Mouse (Mus musculus) MEL (cell line): Measurements from ENCODE around the gene Smim4.

Experiments used
- CTCF ChIP-seq, 3 experiments: IDR thresholded peaks in 2 of 3; conservative IDR thresholded peaks in 1 of 3; 2 replicates each; pipeline ENCODE4 v1.5.1; 2011 to 2012; ENCODE audit warnings: low read length in 3 of 3, low read depth in 2 of 3, mild to moderate bottlenecking in 2 of 3, improper control_type of control experiment in 1 of 3, inconsistent platforms in 1 of 3, mixed read lengths in 1 of 3, moderate library complexity in 1 of 3; ENCODE audit not compliant: control insufficient read depth in 1 of 3, insufficient read depth in 1 of 3, poor library complexity in 1 of 3, severe bottlenecking in 1 of 3
- E2F4 ChIP-seq: IDR thresholded peaks from 2 replicates; pipeline ENCODE4 v1.6.1; 2011; ENCODE audit warnings: low read depth, low read length, improper control_type of control experiment, borderline replicate concordance
- EP300 ChIP-seq, 2 experiments: IDR thresholded peaks; 2 replicates each; pipeline ENCODE4 v1.6.1; 2011; ENCODE audit warnings: improper control_type of control experiment in 2 of 2, low read length in 2 of 2, low read depth in 1 of 2, mild to moderate bottlenecking in 1 of 2
- ETS1 ChIP-seq: IDR thresholded peaks from 2 replicates; pipeline ENCODE4 v1.6.1; 2012; ENCODE audit warnings: low read depth, mild to moderate bottlenecking, inconsistent platforms, low read length, improper control_type of control experiment, moderate library complexity
- HCFC1 ChIP-seq: IDR thresholded peaks from 2 replicates; pipeline ENCODE4 v1.6.1; 2012; ENCODE audit warnings: low read depth, mild to moderate bottlenecking, inconsistent platforms, low read length, improper control_type of control experiment, moderate library complexity
- JUND ChIP-seq: IDR thresholded peaks from 2 replicates; pipeline ENCODE4 v1.6.1; 2011; ENCODE audit warnings: low read depth, mild to moderate bottlenecking, improper control_type of control experiment, low read length
- MAX ChIP-seq: IDR thresholded peaks from 2 replicates; pipeline ENCODE4 v1.6.1; 2011; ENCODE audit warnings: low read length, improper control_type of control experiment
- NELFE ChIP-seq: IDR thresholded peaks from 2 replicates; pipeline ENCODE4 v1.6.1; 2011; ENCODE audit warnings: low read depth, low read length, improper control_type of control experiment
- POLR2A ChIP-seq, 2 experiments: IDR thresholded peaks; 2 replicates each; pipeline ENCODE4 v1.6.1; 2011 to 2012; ENCODE audit warnings: low read length in 2 of 2, mild to moderate bottlenecking in 2 of 2, control low read depth in 1 of 2, improper control_type of control experiment in 1 of 2, low read depth in 1 of 2, moderate library complexity in 1 of 2; ENCODE audit not compliant: control insufficient read depth in 1 of 2, insufficient read depth in 1 of 2, poor library complexity in 1 of 2
- POLR2AphosphoS5 ChIP-seq: IDR thresholded peaks from 2 replicates; pipeline ENCODE4 v1.6.1; 2012; ENCODE audit warnings: low read depth, borderline replicate concordance, mild to moderate bottlenecking, inconsistent platforms, low read length, moderate library complexity, mixed read lengths
- SMC3 ChIP-seq: IDR thresholded peaks from 2 replicates; pipeline ENCODE4 v1.6.1; 2011; ENCODE audit warnings: low read depth, low read length, improper control_type of control experiment
- UBTF ChIP-seq: IDR thresholded peaks from 2 replicates; pipeline ENCODE4 v1.6.1; 2012; ENCODE audit warnings: low read depth, mild to moderate bottlenecking, inconsistent platforms, low read length, improper control_type of control experiment, moderate library complexity, borderline replicate concordance; ENCODE audit not compliant: insufficient read depth

DNA sequence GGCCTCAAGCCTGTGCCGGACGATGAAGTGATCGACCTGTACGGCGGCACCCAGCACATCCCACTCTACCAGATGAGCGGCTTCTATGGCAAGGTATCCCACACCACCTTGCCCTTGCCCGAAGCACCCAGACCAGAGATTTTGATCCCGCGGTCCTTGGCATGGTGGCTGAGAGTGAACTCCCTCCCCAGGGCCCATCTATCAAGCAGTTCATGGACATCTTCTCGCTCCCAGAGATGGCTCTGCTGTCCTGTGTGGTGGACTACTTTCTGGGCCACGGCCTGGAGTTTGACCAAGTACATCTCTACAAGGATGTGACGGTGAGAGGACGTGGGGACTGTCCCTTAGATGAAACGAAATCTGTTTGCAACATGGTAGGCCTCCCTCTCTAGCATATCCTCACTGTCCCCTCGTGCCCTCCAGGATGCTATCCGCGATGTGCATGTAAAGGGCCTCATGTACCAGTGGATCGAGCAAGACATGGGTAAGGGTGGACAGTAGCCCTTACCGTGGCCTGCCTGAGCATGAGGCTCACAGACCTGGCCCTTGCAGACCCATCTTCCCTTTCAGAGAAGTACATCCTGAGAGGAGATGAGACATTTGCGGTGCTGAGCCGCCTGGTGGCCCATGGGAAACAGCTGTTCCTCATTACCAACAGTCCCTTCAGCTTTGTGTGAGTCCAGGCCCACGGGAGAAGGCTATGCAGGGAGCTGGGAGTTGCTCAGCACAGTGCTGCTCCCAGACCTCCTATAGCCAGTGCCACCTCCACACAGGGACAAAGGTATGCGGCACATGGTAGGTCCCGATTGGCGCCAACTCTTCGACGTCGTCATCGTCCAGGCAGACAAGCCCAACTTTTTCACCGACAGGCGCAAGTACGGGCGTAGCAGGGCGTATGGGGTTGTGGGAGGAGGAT is 7.0 kb upstream of the Smim4 start:
- no peak for TF ChIP-seq HCFC1
- no peak for TF ChIP-seq POLR2A (IDR thresholded peaks at IDR 0.05; ENCODE audit: control insufficient read depth in 1 of 2, insufficient read depth in 1 of 2, low read depth in 1 of 2, low read length in 2 of 2, poor library complexity in 1 of 2)
- no peak for TF ChIP-seq MAX
- no peak for TF ChIP-seq E2F4
- no peak for TF ChIP-seq CTCF (IDR thresholded peaks at IDR 0.05 in 2 of 3, conservative IDR thresholded peaks at IDR 0.05 in 1 of 3; ENCODE audit: control insufficient read depth in 1 of 3, insufficient read depth in 1 of 3, low read depth in 2 of 3, low read length in 3 of 3, poor library complexity in 1 of 3, severe bottlenecking in 1 of 3)
- no peak for TF ChIP-seq EP300 (IDR thresholded peaks at IDR 0.05; ENCODE audit: low read depth in 1 of 2, low read length in 2 of 2)
- TF ChIP-seq ETS1, result no peak
- no peak for TF ChIP-seq NELFE
- no peak for TF ChIP-seq JUND
- no peak for TF ChIP-seq SMC3
- TF ChIP-seq UBTF, result no peak
- TF ChIP-seq POLR2AphosphoS5, result no peak
